Mouse (Mus musculus): ENCODE measurements around the gene Naxd. TPM values are rescaled to one million over a fixed set of nuclear protein-coding genes. Genes with fewer than 3 reads are reported as not detected.
"Not testable (repeated sequence)": the region's sequence is repeated elsewhere in the genome, so short reads cannot be mapped to it uniquely, and the experiment has no call there.

Naxd gene
- polyA plus RNA-seq, 1 experiment from 2014 or later: 40.4 TPM

DNA sequence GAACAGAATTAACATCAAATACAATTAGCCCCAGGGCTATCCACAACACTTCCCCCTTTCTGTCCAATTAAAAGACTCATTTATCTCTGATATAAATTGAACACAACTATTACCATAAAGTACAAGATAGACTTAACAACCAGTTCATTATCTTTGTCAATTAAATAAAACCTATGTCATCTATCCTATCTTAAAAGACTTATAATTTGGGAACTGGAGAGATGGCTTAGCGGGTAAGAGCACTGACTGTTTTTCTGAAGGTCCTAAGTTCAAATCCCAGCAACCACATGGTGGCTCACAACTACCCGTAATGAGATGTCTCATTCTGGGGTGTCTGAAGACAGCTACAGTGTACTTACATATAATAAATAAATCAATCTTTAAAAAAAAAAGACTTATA is 5.0 kb upstream of the Naxd start:
- not testable (repeated sequence) for H3K4me1 ChIP-seq (replicated peaks); ATAC-seq (ENCODE audit: low read depth); DNase-seq; H3K36me3 ChIP-seq; H3K4me2 ChIP-seq; H3K9ac ChIP-seq; H3K9me3 ChIP-seq (replicated peaks); H3K27ac ChIP-seq; H3K4me3 ChIP-seq (replicated peaks)
- peaks cover 36% of the 10 kb centered on the region for H3K27me3 ChIP-seq
- WGBS (ENCODE audit: insufficient replicate concordance): 60% methylated on average over 2 of the region's 2 CpGs

DNA sequence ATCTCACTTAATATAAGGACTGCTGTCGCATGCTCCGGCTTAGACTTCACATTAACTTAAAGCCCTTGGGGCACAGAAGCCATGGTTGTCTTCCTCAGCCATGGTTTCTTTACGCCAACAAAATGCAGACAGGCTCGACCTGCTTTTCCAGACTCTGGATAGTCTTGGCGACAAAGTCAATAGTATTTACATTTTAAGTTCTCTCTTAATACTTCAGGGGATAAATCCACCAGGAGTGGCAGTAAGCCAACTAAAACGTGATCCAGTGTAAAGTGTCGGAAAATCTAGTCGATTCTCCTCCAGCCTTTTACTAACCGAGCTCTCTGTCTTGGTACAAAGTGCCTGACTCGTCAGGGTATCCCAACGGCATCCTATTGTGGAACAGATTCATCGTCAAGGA is 975 bp downstream of the Naxd start:
- no peaks in the 10 kb centered on the region for H3K9me3 ChIP-seq (replicated peaks)
- H3K9ac ChIP-seq: peak overlapping the region; percentile 89
- no peak for ATAC-seq (ENCODE audit: low read depth)
- H3K4me3 ChIP-seq (replicated peaks): peak overlapping the region; percentile 96
- WGBS (ENCODE audit: insufficient replicate concordance): 59% methylated on average over 12 of the region's 12 CpGs
- no peak overlapping the region; the same call in 1 of the 2 replicates for H3K27ac ChIP-seq
- H3K27me3 ChIP-seq: peaks cover 10% of the 10 kb centered on the region; the same call in 1 of the 2 replicates
- H3K4me1 ChIP-seq (replicated peaks): peaks cover 29% of the 10 kb centered on the region
- H3K36me3 ChIP-seq: peaks cover 19% of the 10 kb centered on the region
- no peak for DNase-seq
- peak overlapping the region; percentile 85 for H3K4me2 ChIP-seq

DNA sequence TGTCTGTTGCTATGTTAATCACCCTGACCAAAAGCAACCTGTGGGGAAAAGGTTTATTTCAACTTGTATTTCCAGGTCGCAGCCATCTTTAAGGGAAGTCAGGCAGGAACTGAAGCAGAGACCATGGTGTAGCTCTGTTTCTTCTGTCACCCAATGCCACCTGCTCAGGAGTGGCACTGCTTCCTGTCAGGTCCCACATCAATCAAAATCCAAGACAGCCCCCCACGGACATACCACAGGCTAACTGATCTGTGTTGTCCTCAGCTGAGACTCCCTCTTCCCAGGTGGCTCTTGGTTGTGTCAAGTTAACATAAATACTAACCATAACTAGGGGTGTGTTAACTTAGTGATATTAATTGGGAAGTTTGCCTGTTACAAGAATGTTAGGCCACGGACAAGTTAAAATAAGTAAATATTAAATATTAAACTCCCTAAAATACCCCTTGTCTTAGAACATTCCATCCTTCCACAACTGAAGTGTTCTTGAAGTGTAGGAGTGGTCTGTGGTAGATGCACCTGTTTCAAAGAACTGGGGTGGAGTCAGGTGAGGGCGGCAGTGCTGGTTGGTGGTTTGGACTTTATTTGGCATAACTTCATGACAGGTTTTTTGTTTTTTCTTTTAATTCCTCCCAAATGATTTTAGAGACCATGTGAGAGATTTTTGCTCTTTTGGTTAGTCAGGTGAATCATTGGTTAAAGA is 1.6 kb downstream of the Naxd start:
- Histone ChIP-seq H3K36me3 (peaks cover 25% of the 10 kb centered on the region), H3K27me3 (peaks cover 10% of the 10 kb centered on the region; the same call in 1 of the 2 replicates), H3K4me2 (peak overlapping the region; percentile 85), H3K9me3 (replicated peaks) (no peaks in the 10 kb centered on the region), H3K4me1 (replicated peaks) (peaks cover 29% of the 10 kb centered on the region), H3K9ac (peak overlapping the region; percentile 89), H3K4me3 (replicated peaks) (peak overlapping the region; percentile 96), H3K27ac (no peak overlapping the region)
- WGBS (ENCODE audit: insufficient replicate concordance): 66% methylated on average over 4 of the region's 4 CpGs
- ATAC-seq (ENCODE audit: low read depth): no peak
- no peak for DNase-seq

DNA sequence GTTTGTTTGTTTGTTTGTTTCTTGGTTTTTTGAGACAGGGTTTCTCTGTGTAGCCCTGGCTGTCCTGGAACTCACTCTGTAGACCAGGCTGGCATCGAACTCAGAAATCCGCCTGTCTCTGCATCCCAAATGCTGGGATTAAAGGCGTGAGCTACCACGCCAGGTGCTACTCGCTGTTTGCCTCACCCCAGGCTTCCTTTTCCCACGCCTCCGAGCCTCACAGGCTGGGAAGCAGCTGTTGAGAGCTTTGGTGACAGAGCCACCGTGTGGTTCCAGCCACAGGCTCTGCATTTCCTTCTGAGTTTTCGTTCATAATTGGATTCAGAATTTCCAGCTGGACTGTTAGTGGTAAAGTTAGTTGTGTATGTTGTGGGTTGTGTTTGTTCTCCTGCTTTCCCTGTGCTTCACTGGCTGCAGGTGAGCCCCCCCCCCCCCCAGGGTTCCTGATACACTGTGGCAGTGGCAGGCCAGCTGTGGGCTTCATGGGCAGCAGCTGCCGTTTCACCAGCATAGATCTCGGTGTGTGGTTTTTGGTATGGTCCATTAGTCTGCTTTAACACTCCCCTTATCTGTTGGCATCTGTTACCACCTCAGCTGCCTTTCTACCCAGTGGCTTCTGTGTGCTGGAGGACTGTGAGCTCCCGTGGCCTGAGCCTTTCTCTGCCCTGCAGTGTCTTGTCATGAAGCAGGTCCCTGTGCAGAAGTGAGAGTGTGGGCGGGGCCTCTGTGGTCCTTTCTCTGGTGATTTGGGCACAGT is 6.3 kb downstream of the Naxd start:
- no peak for DNase-seq
- 74% methylated on average over 13 of the region's 13 CpGs for WGBS (ENCODE audit: insufficient replicate concordance)
- Histone ChIP-seq H3K27ac (no peak overlapping the region), H3K36me3 (peaks cover 71% of the 10 kb centered on the region), H3K4me1 (replicated peaks) (peaks cover 13% of the 10 kb centered on the region), H3K4me3 (replicated peaks) (no peak overlapping the region), H3K27me3 (no peaks in the 10 kb centered on the region), H3K9ac (no peak overlapping the region), H3K9me3 (replicated peaks) (no peaks in the 10 kb centered on the region), H3K4me2 (no peak overlapping the region)
- no peak for ATAC-seq (ENCODE audit: low read depth)

DNA sequence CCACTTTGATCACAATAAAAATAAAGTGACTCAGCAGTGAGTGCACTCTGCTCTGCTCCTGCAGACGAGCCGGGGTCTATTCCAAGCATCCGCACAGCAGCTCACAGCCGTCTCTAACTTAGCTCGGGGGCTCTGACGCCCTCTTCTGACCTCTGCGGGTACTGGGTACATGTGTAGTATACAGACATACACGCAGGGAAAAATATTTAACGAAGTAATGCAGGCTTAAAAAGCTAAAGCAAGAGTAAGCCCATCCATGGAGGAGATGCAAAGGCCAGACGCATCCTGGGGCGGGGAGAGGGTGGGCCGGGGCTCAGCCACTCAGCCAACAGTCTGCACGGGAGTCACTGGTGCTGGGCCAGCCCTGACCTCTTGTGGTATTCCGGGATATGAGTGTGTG is 8.8 kb downstream of the Naxd start:
- WGBS (ENCODE audit: insufficient replicate concordance): 84% methylated on average over 14 of the region's 14 CpGs
- peaks cover 3% of the 10 kb centered on the region; the same call in 1 of the 2 replicates for H3K4me1 ChIP-seq (replicated peaks)
- H3K9ac ChIP-seq: no peak overlapping the region
- H3K27me3 ChIP-seq: no peaks in the 10 kb centered on the region
- no peak overlapping the region for H3K4me3 ChIP-seq (replicated peaks)
- ATAC-seq (ENCODE audit: low read depth) (no peak), DNase-seq (no peak)
- H3K4me2 ChIP-seq: no peak overlapping the region
- peaks cover 95% of the 10 kb centered on the region for H3K36me3 ChIP-seq
- no peaks in the 10 kb centered on the region for H3K9me3 ChIP-seq (replicated peaks)
- H3K27ac ChIP-seq: no peak overlapping the region

DNA sequence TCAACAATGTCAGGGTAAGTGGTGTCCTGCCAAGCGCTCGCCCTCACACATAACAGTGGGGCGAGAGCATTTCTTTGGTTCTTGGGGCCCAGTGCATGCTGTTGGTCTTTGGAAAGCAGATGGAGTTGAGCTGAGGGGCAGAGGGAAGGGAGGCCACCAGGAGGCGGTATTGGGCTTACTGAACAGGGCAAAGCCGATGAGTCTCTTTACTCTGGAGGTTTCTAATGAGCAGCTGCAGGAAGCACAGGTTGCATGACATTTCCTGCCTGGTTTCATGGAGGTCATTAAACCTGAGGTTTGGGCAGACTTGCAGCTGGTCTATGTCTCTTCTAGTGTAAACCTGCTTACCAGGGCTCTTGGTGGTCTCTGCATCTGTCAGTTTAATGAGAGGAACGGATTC is 9.5 kb downstream of the Naxd start:
- Histone ChIP-seq H3K4me3 (replicated peaks) (no peak overlapping the region), H3K4me2 (no peak overlapping the region), H3K36me3 (peaks cover 97% of the 10 kb centered on the region), H3K4me1 (replicated peaks) (peaks cover 7% of the 10 kb centered on the region), H3K27me3 (no peaks in the 10 kb centered on the region), H3K9ac (no peak overlapping the region), H3K27ac (no peak overlapping the region), H3K9me3 (replicated peaks) (no peaks in the 10 kb centered on the region)
- ATAC-seq (ENCODE audit: low read depth) (0 out of 2 replicates have a peak, but pooled peaks have one; percentile 33), DNase-seq (peak; percentile 22)
- 65% methylated on average over 6 of the region's 6 CpGs for WGBS (ENCODE audit: insufficient replicate concordance)

DNA sequence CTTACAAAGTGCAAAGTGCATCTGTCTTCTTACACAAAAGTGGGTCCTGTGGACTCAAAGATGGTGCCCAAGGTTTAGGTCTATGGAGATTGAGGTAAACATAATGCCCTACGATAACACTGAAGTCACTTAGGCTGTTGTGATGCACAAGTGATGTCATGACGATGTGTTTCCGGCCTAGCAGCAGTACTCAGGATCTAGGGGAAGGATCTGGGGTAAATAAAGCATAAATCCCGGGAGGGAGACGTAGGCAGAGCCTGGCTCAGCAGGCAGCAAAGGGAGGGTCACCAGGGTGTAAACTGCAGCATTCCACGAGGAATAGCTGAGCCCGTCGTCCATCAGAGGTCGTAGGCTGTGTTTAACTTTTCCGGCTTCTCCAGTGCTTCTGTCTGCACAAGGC is 11.6 kb downstream of the Naxd start:
- ATAC-seq (ENCODE audit: low read depth): no peak
- H3K4me1 ChIP-seq (replicated peaks): peaks cover 28% of the 10 kb centered on the region
- 80% methylated on average over 10 of the region's 10 CpGs for WGBS (ENCODE audit: insufficient replicate concordance)
- H3K27me3 ChIP-seq: no peaks in the 10 kb centered on the region
- no peak overlapping the region for H3K4me3 ChIP-seq (replicated peaks)
- DNase-seq: no peak
- no peak overlapping the region for H3K27ac ChIP-seq
- no peak overlapping the region for H3K4me2 ChIP-seq
- peaks cover 98% of the 10 kb centered on the region for H3K36me3 ChIP-seq
- no peak overlapping the region for H3K9ac ChIP-seq
- no peaks in the 10 kb centered on the region for H3K9me3 ChIP-seq (replicated peaks)

DNA sequence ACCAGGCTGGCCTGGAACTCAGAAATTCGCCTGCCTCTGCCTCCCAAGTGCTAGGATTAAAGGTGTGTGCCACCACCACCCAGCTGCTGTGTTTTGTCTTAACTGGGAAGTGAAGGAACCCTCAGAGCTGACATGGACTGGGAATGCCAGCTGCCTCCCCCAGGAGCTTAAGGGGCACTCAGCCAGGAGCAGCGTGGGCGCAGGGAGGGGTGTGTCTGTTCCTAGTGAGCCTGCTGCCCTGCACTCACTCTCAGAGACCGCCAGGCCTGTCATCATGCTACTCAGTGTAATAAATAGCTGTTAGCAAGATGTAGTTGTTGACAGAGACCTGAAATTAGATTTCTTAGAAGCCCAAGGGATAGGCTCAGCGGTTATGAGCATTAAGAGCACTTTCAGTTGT is 13.7 kb downstream of the Naxd start:
- no peaks in the 10 kb centered on the region for H3K9me3 ChIP-seq (replicated peaks)
- peaks cover 97% of the 10 kb centered on the region for H3K36me3 ChIP-seq
- no peak overlapping the region for H3K4me2 ChIP-seq
- DNase-seq (no peak), ATAC-seq (ENCODE audit: low read depth) (no peak)
- H3K27me3 ChIP-seq: no peaks in the 10 kb centered on the region
- H3K4me1 ChIP-seq (replicated peaks): peaks cover 46% of the 10 kb centered on the region
- H3K9ac ChIP-seq: no peak overlapping the region
- no peak overlapping the region for H3K4me3 ChIP-seq (replicated peaks)
- no peak overlapping the region for H3K27ac ChIP-seq
- WGBS (ENCODE audit: insufficient replicate concordance): 83% methylated on average over 5 of the region's 5 CpGs

DNA sequence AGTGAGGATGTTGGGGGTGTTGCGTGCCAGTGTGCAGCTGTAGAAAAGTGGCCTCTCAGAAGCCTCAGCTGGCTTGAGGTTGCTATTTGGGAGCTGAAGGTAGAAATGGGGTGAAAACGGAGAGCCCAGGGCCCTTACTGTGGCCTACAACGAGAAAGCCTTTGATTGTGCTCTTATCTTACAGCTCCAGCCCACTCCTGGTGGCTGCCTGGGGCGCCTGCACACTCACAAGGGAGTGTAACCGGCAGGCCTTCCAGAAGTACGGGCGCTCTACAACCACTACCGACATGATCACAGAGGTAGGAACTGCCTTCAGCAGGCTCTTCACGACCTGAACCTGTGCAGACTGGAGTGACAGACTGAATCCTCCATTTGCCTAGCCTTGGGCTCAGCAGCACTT is 15.4 kb downstream of the Naxd start:
- Histone ChIP-seq H3K4me3 (replicated peaks) (0 out of 2 replicates have a peak overlapping the region, but pooled peaks have one; percentile 0), H3K9me3 (replicated peaks) (no peaks in the 10 kb centered on the region), H3K27me3 (no peaks in the 10 kb centered on the region), H3K36me3 (peaks cover 96% of the 10 kb centered on the region), H3K9ac (peak overlapping the region; percentile 33), H3K27ac (peak overlapping the region; percentile 78), H3K4me2 (peak overlapping the region; percentile 37), H3K4me1 (replicated peaks) (peaks cover 43% of the 10 kb centered on the region)
- peak; percentile 70 for DNase-seq
- 25% methylated on average over 9 of the region's 9 CpGs for WGBS (ENCODE audit: insufficient replicate concordance)
- peak; percentile 90 for ATAC-seq (ENCODE audit: low read depth)

DNA sequence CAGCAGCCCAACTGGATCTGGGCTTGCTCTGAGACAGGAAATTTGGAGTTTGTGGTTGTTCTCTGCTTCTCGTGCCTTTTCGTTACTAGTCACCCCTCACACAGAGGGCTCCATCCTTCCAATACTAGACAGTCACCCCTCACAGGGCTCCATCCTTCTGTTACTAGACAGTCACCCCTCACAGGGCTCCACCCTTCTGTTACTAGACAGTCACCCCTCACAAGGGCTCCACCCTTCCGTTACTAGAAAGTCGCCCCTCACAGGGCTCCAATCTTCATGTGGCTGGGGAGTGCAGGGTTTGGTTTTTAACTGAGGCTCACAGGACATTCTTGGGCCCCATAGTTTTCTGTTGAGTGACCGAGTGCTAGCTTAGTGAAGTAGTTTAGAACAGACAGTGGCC is 15.9 kb downstream of the Naxd start:
- Histone ChIP-seq H3K4me1 (replicated peaks) (peaks cover 43% of the 10 kb centered on the region), H3K27ac (peak overlapping the region; percentile 78), H3K9me3 (replicated peaks) (no peaks in the 10 kb centered on the region), H3K4me2 (peak overlapping the region; percentile 37), H3K36me3 (peaks cover 97% of the 10 kb centered on the region), H3K4me3 (replicated peaks) (0 out of 2 replicates have a peak overlapping the region, but pooled peaks have one; percentile 0), H3K27me3 (no peaks in the 10 kb centered on the region), H3K9ac (peak overlapping the region; percentile 39)
- ATAC-seq (ENCODE audit: low read depth) (peak; percentile 55), DNase-seq (no peak)
- WGBS (ENCODE audit: insufficient replicate concordance): 48% methylated on average over 5 of the region's 5 CpGs

DNA sequence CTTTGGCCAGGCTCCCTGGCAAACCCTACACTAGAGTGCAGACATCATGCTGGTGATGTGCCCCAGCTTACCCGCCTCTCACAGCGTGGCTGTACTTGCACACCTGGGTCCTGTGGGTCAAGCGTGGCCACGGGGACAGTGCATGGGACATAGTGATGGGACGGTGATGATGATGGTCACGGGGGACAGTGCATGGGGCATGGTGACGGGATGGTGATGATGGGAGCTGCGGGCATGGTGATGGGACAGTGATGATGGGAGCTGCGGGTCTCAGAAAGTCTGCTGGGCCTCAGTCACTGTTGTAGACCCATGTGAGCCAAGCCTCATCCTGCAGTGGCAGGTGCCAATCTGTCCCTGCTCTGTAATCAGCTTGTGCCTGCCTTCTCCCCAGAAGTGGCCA is 19.0 kb downstream of the Naxd start:
- no peak overlapping the region for H3K4me2 ChIP-seq
- H3K27ac ChIP-seq: no peak overlapping the region
- H3K27me3 ChIP-seq: no peaks in the 10 kb centered on the region
- DNase-seq: no peak
- peaks cover 87% of the 10 kb centered on the region for H3K36me3 ChIP-seq
- no peak overlapping the region for H3K4me3 ChIP-seq (replicated peaks)
- H3K9ac ChIP-seq: no peak overlapping the region
- H3K4me1 ChIP-seq (replicated peaks): peaks cover 43% of the 10 kb centered on the region
- no peaks in the 10 kb centered on the region for H3K9me3 ChIP-seq (replicated peaks)
- no peak for ATAC-seq (ENCODE audit: low read depth)
- WGBS (ENCODE audit: insufficient replicate concordance): 84% methylated on average over 9 of the region's 9 CpGs

Measured in liver, embryonic 13.5 days (tissue).